Mouse (Mus musculus): ENCODE measurements around the gene Tmem253. TPM values are rescaled to one million over a fixed set of nuclear protein-coding genes. Genes with fewer than 3 reads are reported as not detected.

Tmem253 gene
- 0.83 and 1.5 TPM in 2 replicates for polyA plus RNA-seq (2012; rRNA removed)

DNA sequence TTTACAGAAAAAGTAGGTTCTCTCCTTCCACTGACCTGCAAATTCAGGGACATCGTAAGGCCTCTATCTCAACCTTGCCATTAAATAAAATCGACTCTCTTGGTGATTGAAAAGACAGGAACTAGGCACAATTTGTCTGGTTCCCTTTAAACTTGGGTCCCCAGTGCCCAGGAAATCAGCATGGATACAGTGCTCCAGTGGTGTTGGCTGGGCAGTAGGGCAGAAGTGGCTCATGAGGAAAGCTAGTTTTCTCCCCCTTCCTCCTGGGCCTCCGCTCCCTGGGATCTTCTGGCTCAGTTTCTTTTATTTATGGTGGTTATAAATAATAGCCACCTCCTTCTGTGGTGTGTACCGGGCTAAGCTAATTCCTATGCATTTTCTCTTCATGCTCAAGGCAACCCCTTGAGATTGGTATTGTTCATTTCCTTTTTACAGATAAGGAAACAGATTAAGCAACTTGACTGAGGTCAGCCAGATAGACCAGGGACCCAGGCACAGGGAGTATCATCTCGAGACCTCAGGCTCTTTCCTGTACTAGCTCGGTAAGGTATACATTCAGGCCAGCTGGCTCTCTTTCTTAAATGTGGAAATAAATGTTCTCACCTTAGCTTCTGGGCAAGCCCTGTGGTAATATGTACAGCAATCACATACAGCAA, at the start of gene Tmem253:
Tmem253 (plus strand) TSS at position 214 of the 656 bp plus-strand sequence.

DNA sequence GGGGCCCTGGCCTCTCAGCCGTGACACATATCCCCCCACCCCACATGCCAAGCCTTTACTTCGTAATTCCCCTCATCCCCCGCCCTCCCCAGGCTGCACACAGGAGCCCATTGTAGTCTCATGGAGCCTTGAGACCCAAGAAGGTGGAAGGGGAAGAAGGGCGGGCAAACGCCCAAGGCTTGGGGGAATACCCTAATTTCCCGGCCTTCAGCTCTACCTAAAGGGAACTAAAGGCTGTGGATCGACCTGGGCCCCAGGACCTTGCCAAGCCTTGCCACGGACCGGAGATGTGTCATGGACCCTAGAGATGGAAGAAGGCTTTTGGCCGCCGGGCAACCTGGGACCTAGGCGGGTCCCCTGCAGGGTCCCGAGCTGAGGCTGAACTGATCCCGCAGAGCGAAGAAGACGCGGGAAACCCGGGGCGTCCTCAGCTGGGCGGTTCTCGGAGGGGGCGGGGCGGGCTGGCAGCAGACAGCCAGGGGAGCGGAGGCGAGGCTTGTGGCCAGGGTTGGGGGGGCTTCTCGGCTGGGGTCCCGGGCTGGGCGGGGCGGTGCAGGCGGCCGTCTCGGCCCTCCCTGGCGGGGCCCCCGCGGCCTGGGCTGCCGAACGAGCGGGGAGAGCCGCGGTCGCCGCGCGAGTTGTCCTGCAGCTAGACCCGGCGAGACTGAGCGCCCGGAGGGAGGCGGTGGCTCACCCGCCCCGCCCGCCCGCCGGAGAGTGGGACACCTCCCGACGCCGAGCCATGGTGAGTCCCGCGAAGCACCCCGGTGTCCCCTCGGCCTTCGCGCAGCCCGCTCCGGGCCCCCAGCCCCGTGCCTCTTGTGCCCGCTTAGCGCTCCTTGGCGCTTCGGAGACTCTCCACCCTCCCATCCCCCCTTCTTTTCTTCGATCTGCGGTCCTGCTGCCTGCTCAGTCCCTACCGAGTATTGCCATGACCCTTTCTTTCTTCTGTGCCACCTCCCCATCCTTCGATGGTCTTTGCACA, 30.9 kb upstream of the Tmem253 start, which contains the start of gene Arhgef40:
Arhgef40 (plus strand) TSS at position 473 of the 985 bp plus-strand sequence.

DNA sequence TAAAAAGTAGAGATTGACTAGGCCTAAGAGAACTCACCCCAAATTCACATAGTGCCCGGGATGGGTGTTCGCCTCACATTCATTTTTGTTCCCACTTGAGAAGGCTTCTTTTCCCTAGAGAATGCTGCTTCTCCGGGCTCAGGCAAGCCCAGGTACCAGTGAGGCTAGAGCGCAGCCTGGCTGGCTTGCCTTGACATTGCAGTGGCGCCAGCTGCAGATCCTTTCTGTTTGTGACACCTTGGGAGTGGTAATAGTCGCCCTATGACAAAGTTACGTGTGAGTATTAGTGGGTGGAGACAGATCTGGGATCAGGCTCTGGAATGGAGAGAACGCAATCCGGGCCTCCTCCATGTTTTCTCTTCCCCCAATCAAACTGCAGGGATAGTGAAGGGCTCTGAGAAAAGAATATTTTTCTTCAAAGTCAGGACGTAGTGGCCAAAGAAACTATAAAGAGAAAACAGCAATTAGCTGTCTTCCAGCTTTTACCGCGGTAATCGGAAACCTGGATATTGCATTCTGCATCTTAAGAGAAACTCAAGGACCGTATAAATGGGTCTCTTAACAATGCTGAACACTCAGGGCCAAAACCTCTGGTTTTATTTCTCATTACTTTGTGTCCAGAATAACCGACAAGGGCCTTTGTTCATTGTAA, 5.2 kb downstream of the Tmem253 start, which contains the start of gene Zfp219:
Zfp219 (minus strand) TSS at position 248 of the 652 bp plus-strand sequence.

DNA sequence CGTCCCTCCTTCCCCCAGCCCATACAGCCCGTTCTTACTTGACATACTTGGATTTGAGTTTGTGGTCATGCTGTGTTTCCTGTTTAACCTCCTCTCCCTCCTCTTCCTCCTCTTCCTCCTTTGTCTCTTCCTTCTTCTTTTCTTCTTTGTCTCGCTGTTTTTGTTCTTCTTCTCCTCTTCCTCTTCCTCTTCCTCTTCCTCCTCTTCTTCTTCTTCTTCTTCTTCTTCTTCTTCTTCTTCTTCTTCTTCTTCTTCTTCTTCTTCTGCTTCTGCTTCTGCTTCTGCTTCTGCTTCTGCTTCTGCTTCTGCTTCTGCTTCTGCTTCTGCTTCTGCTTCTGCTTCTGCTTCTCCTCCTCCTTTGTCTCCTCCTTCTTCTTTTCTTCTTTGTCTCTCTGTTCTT, 26.9 kb downstream of the Tmem253 start, which contains the start of gene Olfr221:
Olfr221 (minus strand) TSS at position 101 of the 400 bp plus-strand sequence.

Other genes starting within 250 kb of the Tmem253 start
- not detected in 2 replicates for gene Ang4, start 242.1 kb upstream of the Tmem253 start, polyA plus RNA-seq (2012; rRNA removed)
- not detected in 2 replicates for gene AY358078, start 215.6 kb upstream of the Tmem253 start, polyA plus RNA-seq (2012; rRNA removed)
- not detected in 2 replicates for gene Ear6, start 162.0 kb upstream of the Tmem253 start, polyA plus RNA-seq (2012; rRNA removed)
- gene Mettl17, start 130.8 kb upstream of the Tmem253 start, polyA plus RNA-seq (2012; rRNA removed), result 20.0 and 21.5 TPM in 2 replicates
- gene Slc39a2, start 122.8 kb upstream of the Tmem253 start, polyA plus RNA-seq (2012; rRNA removed), result 0.32 and 0.52 TPM in 2 replicates
- gene Ndrg2, start 101.5 kb upstream of the Tmem253 start, polyA plus RNA-seq (2012; rRNA removed), result 87.1 and 97.7 TPM in 2 replicates
- not detected in 2 replicates for gene Tppp2, start 97.2 kb upstream of the Tmem253 start, polyA plus RNA-seq (2012; rRNA removed)
- gene Rnase13, start 92.9 kb upstream of the Tmem253 start, polyA plus RNA-seq (2012; rRNA removed), result 0.06 TPM in 1 of 2 replicates, not detected in the other
- gene Arhgef40, start 30.9 kb upstream of the Tmem253 start, polyA plus RNA-seq (2012; rRNA removed), result 66.6 and 69.1 TPM in 2 replicates
- gene Zfp219, start 5.1 kb downstream of the Tmem253 start, polyA plus RNA-seq (2012; rRNA removed), result 45.3 and 51.5 TPM in 2 replicates
- gene Olfr221, start 26.8 kb downstream of the Tmem253 start, polyA plus RNA-seq (2012; rRNA removed), result not detected in 2 replicates
- gene Hnrnpc, start 88.4 kb downstream of the Tmem253 start, polyA plus RNA-seq (2012; rRNA removed), result 10.7 and 21.2 TPM in 2 replicates
- 0.41 and 1.6 TPM in 2 replicates for gene Rpgrip1, start 95.0 kb downstream of the Tmem253 start, polyA plus RNA-seq (2012; rRNA removed)
- gene Supt16, start 181.8 kb downstream of the Tmem253 start, polyA plus RNA-seq (2012; rRNA removed), result 2.0 and 3.1 TPM in 2 replicates
- gene Chd8, start 242.1 kb downstream of the Tmem253 start, polyA plus RNA-seq (2012; rRNA removed), result 10.5 and 13.2 TPM in 2 replicates

All from stomach, adult 2 months (tissue).